In genomic region chr1:16016366-16016765, GRCm38 (mm10) we compare ENCODE assay signal across 15 mouse cellular contexts.
"Had no signal": no experiment of that assay in that cellular context is flagged by ENCODE, and none has a peak within 500 bp of the region (broad histone marks: within the 10 kb centered on the region; RNA-seq: fewer than 3 reads in every experiment).

No protein-coding gene starts in this region.

- DNase-seq: retina, postnatal 1 day; right cerebral cortex, adult 18-20 months; right cerebral cortex, postnatal 14 days; right cerebral cortex, postnatal 25 days; right cerebral cortex, postnatal 4 days; spleen, adult 18-20 months; thymus, adult 18-20 months; thymus, adult 2 months; thymus, postnatal 14 days; thymus, postnatal 25 days; thymus, postnatal 36 days; thymus, postnatal 4 days had no signal

- H3K4me1 ChIP-seq: neural tube, embryonic 15.5 days; stomach, embryonic 15.5 days had no signal

- H3K27ac ChIP-seq: neural tube, embryonic 15.5 days; stomach, embryonic 15.5 days; stomach, postnatal 0 days had no signal

- H3K36me3 ChIP-seq: neural tube, embryonic 15.5 days; stomach, embryonic 15.5 days had no signal

- H3K9ac ChIP-seq: neural tube, embryonic 15.5 days; stomach, embryonic 15.5 days had no signal

- H3K4me3 ChIP-seq: neural tube, embryonic 15.5 days; stomach, embryonic 15.5 days had no signal

- H3K9me3 ChIP-seq: neural tube, embryonic 15.5 days; stomach, embryonic 15.5 days had no signal

- H3K27me3 ChIP-seq: neural tube, embryonic 15.5 days; stomach, embryonic 15.5 days had no signal

- H3K4me2 ChIP-seq: neural tube, embryonic 15.5 days; stomach, embryonic 15.5 days had no signal
